Mouse (Mus musculus): Measurements from ENCODE around the gene Vcl.

Gene Vcl

DNA sequence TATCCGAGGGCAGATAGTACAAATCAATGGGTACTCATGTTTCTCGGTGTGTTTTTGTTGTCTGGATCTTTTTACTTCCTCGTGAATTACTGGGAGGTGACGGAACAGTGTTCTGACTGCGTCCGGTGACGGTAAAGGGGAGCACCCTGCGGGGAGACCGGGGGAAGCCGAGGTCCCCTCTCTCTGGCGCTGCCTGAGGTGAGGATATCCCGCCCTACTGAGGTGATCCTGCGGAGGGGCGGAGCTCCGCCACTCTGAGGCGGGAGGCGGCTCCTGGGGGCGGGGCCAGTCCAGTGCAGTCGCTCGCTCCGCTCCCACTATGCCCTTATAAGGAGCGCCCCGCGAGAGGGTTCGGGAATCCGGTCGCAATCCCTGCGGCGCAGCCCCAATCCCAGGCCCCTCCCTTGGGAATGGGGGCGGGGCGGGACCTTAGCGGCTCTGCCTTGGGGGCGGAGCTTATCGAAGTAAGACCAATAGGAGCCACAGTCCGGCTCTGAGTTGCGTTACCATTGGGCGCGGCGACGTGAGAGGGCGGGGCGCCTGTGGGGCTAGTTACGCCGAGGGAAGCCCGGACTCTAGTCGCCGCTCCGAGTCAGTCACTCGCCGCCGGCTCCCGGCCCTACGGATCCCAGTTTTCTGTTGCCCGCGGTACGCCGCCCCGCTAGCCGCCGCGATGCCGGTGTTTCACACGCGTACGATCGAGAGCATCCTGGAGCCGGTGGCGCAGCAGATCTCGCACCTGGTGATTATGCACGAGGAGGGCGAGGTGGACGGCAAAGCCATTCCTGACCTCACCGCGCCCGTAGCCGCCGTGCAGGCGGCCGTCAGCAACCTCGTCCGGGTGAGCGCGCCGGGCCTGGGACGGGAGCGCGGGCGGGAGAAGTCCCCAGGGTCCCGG is at the start of gene Vcl:
Gene Vcl (plus strand): TSS at position 551 of the 898 bp plus-strand sequence.
- DNase-seq (ENCODE audit: low spot score in 2 of 2), result peak; percentile 96 to 98

DNA sequence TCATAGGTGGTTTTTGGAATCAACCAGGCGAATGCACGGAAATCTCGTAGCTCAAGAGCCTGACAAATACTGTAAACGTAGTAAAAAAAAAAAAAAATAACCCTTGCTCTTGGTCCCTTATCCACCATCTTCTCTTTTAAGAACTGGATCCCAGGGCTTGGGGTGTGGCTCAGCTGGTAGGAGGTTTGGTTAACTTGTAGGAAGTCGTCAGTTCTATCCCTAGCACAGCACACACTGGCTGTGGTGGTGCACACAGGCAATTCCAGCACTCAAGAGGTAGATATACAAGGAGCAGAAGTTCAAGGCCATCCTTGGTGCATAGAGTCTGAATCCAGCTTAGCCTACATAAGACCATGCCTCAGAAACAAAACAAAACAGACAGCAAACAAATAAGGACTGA is 44.5 kb upstream of the Vcl start:
- peak in 1 of 2 experiments; percentile 22 for DNase-seq (ENCODE audit: low spot score in 2 of 2)

DNA sequence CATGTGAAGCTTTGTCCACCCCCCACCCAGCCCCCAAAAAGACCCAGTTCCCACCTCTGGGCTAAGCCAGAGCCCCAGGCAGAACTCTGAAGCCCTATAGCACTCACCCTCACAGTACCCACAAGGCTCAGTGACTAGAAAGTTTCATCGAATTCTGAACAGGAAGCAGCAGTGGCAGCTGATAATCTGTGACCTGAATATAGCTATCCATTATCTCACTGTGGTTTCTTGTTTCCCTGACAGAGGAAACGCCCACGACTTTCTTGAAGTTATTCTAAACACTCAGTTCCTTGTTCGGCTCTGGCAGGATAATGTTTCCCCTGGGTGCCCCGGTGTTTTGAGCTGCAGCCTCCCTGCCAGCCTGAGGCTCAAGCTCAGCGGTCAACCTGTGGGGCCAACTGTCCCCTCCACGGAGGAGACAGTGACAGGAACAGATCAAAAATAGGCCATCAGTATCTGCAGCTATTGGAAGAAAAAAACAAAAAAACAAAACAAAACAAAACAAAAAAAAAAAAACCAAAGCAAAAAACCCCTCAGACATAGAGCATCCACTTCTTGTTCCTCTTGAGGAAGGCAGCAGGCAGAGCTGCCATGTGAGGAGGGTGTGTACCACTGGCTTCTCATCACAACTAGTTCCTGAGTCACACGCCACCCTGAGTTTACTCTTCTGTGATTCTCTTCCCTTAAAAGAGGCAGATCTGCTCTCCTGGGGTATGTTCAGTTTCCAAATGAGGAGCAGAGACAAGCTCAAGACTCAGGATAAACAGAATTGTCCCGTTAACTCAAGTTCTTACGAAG is 43.9 kb upstream of the Vcl start:
- peak; percentile 47 to 76 for DNase-seq (ENCODE audit: low spot score in 2 of 2)

DNA sequence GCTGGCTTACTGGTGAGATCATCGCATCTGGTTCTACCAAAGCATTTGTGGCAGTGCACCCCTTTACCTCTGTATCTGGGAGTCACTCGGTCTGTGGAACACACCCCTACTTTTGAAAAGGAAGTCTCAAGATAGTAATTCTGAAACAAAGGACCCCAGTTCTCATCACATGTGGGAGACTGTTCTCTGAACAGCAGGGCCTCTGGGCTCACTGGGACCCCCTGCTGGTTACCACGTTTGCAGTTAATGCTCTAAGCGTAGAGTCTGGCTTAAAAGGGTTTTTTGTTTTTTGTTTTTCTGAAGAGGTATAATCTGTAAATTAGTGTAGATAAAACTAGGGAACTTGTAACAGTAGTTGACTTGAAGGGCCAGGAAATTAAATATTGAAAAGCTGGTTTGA is 42.9 kb upstream of the Vcl start:
- peak; percentile 78 to 91 for DNase-seq (ENCODE audit: low spot score in 2 of 2)

DNA sequence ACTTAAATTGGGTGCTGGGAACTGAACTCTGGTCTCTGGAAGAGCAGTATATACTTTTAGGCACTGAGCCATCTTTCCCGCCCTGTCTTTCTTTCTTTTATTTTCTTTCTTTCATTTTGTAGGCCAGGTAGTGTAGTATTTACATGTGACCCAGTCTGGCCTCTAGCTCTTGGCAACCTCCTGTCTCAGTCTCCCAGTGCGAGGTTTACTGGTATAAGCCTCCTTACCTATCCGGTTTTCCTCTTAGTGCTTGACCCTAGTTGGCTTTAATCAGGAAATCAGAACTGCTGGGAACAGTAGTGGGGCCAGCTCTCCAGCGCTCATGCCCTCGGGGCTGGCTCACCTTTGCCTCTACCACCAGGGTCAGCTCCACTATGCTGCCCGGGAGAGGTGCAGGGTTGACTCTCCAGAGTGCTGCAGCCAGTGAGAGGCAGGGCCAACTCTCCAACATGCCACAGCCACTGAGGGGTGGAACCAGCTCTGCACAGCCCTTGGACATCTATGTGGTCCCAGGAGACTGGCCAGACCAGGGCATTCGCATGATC is 41.6 kb upstream of the Vcl start:
- no peak for DNase-seq (ENCODE audit: low spot score in 2 of 2)

DNA sequence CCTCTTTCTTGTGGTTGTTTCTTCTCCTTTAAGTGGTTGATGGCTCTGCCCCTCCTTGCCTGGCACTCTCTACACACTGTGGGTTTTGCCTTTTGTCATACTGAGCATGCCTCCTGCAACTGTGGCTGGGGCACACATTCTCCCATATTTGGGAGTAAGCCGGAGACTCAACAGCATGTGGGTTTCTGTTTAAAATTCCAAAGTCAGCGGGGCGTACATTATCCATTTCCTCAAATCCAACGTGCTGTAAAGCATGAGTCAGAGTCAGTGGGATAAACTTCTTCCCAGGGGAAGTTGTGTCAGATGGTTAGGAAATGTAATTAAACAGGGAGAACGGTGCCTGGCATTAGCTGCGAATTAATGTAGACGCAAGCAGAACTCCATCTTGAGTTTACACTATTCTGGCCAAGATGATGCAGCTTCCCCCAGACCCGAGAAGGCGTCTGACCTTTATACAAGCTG is 37.2 kb upstream of the Vcl start:
- no peak for DNase-seq (ENCODE audit: low spot score in 2 of 2)

DNA sequence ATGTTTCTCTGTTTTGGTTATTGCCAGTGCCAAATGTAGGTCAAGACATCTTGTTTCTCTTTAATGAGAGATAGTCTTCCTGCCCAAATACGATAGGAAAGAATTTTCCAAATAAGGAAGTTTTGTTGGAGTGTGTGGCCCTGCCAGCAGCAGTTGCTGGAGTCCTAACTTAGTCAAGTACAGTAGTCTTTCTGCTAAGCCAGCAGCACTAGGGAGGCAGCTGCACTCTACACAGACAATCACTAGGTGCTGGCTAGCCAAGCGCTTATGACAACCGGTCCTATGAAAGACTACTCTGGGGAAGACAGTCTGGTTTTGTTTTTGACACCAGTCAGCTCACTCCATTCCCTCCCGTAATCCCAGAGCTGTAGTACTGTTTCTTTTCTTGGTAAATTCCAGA is 35.4 kb upstream of the Vcl start:
- no peak for DNase-seq (ENCODE audit: low spot score in 2 of 2)

DNA sequence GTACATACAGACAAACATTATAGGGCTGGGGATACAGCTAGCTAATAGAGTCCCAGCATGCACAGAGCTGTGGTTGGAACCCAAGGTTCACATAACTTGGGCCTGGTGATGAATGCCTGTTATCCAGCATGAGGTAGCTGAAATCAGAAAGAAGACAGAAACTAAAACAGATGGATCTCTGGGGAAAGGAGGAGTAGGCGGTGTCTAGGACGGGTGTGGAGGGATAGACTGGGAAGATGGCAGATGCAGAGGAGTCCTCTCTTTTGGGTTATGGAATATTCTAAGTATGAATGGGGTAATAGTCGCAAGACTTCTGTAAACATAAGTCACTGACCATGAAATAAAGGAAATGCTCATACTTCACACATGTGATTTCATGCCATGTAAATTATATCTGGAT is 27.9 kb upstream of the Vcl start:
- no peak for DNase-seq (ENCODE audit: low spot score in 2 of 2)

DNA sequence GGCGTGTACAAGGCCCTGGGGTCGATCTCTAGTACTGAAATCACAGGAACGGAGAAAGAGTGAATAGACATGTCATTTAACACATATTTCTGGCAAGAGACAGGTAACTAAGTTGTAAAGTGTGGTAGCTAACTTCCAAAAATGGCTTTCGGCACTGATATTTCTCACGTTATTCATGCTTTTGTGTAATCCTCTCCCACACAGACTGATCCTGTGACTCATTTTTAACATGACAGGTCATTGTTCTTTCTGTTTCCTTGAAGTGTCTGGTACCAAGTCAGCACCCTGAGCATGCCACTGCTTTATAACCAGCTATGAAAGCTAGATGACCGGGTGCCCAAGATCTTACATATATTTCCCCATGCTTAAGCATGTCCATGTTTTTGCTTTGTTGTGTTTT is 26.1 kb upstream of the Vcl start:
- no peak for DNase-seq (ENCODE audit: low spot score in 2 of 2)

DNA sequence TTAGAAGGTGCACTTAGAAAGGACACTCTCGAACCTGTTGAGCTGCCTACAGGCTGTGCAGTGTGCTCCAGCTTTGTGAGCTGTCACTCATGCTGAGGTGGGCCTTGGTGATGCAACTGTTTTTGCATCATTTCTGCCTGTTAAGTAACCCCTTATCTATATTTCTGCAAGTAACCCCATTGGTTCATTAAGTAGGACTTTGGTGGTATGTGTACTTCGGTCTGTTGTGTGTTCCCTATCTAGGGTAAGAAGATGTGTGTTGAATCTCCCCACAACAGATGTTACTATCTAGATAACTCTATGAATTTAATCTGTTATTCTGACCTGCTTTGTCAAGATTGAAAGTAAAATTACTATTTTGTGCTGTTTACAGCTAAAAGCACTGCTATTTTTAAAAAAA is 17.4 kb upstream of the Vcl start:
- no peak for DNase-seq (ENCODE audit: low spot score in 2 of 2)

DNA sequence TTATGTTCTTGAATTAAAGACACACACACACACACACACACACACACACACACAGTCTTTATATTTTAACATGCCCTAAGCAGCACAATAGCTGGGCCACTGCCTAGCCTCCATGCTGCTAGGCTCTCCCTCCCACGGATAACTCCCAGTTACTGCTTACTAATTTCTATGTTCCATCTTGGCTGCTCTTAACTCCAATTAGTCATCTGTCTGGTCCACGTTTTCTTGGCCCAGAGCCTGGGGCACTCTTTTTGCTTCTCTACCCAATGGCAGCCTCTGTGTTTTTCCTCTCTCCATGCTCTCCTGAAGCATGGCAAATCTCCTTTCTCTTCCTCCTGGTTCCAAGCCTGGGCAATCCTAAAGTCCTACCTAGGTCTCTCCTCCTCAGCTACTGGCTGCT is 14.8 kb upstream of the Vcl start:
- no peak for DNase-seq (ENCODE audit: low spot score in 2 of 2)

DNA sequence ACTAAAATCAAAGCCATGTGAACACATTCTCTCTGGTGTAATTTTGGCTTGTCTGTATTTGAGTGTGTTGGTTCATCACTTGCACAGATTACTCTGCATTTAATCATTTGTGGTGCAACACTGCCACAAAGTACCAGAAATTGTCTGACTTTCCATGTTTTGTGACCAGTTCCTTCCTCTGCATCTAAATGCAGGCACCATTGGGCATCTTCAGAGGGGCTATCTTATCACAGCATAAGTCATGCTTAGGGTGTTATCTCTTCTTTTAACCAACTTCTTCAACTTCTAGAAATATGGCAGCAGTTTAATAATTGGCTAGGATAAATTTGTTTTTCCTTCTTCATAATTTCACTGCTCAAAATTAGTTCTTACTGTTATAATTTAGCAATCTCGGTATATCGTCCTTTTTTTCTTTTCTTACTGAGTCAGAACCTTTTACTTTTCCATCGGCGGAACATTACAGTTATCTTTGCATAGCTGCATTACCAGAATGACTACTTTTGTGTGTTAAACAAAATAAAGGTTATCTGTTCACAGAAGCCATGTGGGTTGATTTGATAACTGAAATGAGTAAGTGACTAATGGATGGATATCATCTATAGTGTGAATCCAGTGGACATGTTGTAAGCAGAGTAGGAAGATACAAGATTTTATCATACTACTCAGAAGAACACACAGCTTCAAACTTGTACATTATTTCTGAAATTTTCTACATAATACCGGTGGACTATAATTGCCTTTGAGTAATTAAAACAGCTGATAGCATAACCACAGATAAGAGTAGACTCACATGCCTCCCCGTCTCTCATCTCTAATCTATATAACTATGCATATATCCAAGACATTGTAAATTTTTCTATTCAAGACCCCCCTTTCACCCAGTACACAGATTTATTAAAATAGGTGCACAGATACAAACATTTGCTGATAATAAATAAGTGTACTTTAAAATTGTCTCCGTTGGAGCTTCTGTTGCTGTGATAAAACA is 12.3 kb upstream of the Vcl start:
- no peak for DNase-seq (ENCODE audit: low spot score in 2 of 2)

DNA sequence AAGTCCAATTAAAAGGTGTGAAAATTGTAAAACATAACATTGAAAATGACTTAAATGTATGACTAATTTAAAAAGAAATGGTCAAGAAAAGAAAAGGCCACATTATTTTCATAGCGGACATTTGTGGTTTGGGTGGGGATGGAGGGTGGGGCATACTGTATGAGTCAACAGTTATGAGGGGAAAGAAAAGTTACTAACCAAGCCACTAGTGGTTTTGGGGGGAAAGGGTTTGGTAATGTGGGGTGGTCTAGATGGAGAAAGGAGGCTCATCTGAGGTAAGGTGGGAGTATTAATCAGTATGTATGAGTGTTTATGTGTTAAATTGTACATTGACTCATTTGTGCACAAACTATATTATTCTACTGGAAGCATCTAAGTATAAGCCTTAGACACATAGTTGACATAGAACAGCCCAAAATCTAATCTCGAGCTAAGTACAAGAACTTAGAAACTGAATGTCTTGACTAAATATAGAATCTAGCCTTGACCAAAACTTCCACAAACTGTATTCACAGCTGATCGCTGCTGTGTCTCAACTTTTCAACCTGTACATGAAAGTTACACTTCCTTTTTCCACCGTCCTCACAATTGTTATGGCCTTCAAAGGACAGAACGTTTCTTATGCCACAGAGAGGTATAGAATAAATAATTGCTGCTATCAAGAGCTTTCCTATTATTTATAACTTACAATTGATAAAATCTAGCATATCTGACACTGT is 5.0 kb upstream of the Vcl start:
- no peak for DNase-seq (ENCODE audit: low spot score in 2 of 2)

DNA sequence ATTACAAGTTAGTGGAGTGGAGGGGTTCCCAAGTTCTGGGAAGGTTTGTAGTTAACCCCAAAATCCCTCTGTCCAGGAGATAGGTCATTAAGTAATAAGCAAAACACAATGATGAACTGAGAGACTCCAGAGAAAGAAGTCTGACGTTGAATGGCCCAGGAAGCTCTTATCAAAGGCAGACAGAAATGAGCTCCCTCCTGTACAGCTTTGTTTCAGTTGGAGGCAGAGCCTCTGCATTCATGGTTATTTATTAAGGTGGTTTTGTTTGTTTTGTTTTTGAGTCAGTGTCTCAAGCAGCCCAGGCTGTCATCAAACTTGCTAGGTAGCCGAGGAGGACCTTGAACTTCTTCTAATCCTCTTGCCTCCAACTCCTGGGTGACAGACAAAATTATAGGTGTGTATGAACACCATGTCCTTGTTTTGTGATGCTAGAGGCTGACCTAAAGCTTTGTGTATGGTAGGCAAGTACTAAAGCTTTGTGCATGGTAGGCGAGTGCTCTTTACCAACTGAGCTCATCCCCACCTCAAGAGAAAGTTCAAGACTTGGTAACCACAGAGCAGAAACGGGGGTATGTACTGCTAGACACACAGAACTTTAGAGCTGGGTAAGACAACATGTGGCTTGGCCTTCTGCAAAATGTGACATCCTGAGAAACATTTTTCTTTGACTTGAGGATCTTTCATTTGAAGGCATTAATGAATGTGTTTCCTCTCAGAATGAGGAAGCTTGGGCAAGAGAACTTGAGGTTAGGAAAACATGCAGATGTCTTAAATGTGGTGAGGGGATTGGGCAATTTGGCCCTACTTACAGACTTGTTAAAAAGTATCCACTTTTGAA is 1.5 kb upstream of the Vcl start:
- DNase-seq (ENCODE audit: low spot score in 2 of 2), result peak in 1 of 2 experiments; percentile 58

DNA sequence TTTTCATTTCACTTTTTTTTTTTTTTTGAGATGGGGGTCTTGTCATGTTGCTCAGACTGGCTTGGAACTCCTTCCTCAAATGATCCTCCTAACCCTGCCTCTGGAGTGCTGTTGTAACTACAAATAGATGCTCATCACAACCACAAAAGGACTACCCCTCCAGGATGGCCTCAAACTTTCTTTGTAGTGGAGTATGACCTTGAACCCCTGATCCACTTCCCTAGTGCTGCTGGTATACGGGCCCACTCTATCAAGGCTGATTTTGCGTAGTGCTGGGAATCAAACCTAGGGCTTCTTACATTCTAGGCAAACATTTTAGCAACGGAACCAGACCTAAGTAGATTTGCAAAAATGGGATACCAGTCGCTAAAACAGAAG is 901 bp upstream of the Vcl start:
- peak in 1 of 2 experiments; percentile 65 for DNase-seq (ENCODE audit: low spot score in 2 of 2)

DNA sequence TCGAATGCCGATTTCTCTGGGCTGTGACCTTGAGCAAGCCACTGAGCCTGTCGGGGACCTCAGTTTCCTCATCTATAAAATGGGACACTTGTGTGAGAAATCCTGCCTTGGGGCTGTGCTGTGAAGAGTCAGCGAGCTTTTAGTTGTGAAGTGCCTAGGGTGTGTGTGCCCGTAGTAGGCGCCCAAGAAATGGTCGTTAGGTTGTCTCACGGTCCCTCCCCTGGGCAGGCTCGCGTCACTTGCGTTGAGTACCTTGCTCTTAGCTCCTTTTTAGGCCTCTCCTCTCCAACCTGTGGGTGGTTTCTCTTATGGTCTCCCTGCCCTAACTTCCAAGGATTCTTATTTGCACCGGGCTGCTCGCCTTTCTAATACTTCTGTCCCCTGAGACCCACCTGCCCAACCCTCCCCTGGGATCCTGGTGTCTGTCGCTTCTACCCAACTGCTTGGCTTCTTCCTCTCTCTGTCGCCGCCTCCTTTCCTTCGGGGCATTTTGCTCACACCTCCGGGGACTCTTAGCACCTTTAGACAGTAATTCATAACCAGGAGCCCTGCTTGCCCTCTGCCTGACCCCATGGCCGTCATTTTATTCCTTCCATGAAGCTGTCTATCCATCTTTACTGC is 726 bp downstream of the Vcl start:
- peak; percentile 47 to 76 for DNase-seq (ENCODE audit: low spot score in 2 of 2)

DNA sequence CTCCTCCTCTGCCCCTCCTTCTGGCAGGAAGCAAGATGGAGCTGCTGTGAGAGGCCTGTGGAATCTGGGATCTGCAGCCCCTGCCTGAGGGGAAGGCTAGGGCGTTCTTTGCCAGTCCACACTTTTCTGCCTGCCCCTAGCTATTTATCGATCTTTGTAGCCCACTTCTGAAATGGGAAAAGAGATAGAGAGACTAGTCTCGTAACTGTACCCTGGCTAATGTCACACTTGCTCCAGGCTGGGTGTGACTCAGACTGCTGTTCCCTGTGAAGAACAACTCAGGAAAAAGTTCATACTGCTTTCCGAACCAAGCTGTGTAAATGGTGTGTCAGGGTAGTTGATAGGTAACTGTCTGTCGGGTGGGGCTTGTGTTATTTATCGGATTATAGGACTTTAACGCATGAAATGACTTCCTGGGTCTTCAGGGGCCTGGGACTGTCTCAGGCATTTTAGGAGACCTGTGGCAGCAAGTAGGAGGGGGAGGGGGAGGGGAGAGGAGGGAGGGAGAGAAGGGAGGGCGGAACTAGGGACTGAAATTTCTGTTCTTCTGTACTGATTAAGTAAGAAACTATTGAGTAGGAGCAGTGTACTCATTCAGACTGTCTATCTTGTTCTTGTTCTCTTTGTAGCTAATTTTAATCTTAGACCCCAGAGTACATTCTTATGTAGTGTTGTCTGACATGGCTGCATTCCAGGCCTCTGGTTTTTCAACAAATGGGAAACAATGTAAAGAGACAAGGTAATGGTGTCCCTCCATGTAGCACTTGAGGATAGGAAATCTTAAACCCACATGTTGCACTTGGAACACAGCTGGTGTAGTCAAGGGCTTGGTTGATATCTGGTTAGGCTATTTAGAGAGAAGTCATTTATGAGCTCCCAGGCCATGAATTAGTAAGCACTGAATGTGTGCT is 1.5 kb downstream of the Vcl start:
- peak in 1 of 2 experiments; percentile 61 for DNase-seq (ENCODE audit: low spot score in 2 of 2)

DNA sequence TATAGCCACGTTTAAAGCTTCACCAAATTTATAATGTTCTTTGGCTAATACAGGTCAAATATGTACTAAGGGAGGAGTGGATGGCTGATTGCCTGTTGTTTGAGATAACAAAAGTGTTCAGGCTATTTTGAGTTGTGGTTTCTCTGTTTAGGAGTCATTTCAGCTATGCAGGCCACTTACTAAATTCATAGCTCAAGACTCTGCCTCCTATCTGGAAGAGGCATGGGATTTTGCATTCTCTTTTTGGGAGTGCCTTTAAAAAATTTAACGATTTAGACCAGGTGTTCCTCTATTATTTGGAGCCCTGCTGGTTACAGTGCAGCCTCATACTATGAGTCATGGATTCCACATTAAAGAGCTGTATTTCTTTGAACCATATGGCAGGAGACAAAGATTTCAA is 9.2 kb downstream of the Vcl start:
- no peak for DNase-seq (ENCODE audit: low spot score in 2 of 2)

Measured in spleen, postnatal 4 days (tissue).